Mouse (Mus musculus) layer of hippocampus, postnatal 10 days (tissue): Measurements from ENCODE around the gene Cfap126. TPM values are rescaled to one million over a fixed set of nuclear protein-coding genes. Genes with fewer than 3 reads are reported as not detected.

Experiments
- microRNA-seq, 2 experiments: library from miRNA; unstranded; fragments of <30 nt; microRNA quantifications; one replicate each; pipeline ENCODE4 v1.2.0; 2021
- total RNA-seq, 2 experiments: library from RNA; stranded (reverse); gene quantifications; 2 replicates each; pipeline ENCODE4 v1.2.3; 2021

Cfap126 gene
- total RNA-seq, 2 experiments from 2014 or later = 3.1 to 3.3 TPM

Small RNAs within 50 kb of the gene (microRNA-seq; reads per million reads assigned to microRNA genes)
- gene Gm27552 = 0 reads per million in 2 experiments
- gene Gm27844 = 0 reads per million in 2 experiments
- 1.6 to 3.1 reads per million in 2 experiments for gene Mir6546

Other genes with a start within 250 kb of the Cfap126 start
- gene Atf6, start 246.1 kb upstream of the Cfap126 start, total RNA-seq = 10 to 100 TPM; 22.6 to 23.1 TPM
- gene Gm26620, start 228.9 kb upstream of the Cfap126 start, total RNA-seq = under 1 TPM; 0.62 to 0.87 TPM
- gene Dusp12, start 228.4 kb upstream of the Cfap126 start, total RNA-seq = 10 to 100 TPM; 15.5 to 16.3 TPM
- gene Fcrlb, start 201.0 kb upstream of the Cfap126 start, total RNA-seq = under 1 TPM; 0.51 to 0.66 TPM
- not detected for gene Fcrla, start 186.3 kb upstream of the Cfap126 start, total RNA-seq
- 1 to 10 TPM; 2.5 to 4.3 TPM for gene Fcgr2b, start 137.4 kb upstream of the Cfap126 start, total RNA-seq
- gene Fcgr4, start 95.0 kb upstream of the Cfap126 start, total RNA-seq = not detected
- 10 to 100 TPM; 10.5 to 12.7 TPM for gene Fcgr3, start 49.0 kb upstream of the Cfap126 start, total RNA-seq
- 100 to 1,000 TPM; 223 to 233 TPM for gene Sdhc, start 36.7 kb downstream of the Cfap126 start, total RNA-seq
- not detected for gene Mpz, start 36.8 kb downstream of the Cfap126 start, total RNA-seq
- 10 to 100 TPM; 16.9 to 18.0 TPM for gene Pcp4l1, start 82.3 kb downstream of the Cfap126 start, total RNA-seq
- not detected for gene Nr1i3, start 100.1 kb downstream of the Cfap126 start, total RNA-seq
- gene Tomm40l, start 108.6 kb downstream of the Cfap126 start, total RNA-seq = 10 to 100 TPM; 65.5 to 66.3 TPM
- gene Apoa2, start 111.1 kb downstream of the Cfap126 start, total RNA-seq = 1 to 10 TPM; 2.1 to 4.6 TPM
- 10 to 100 TPM; 15.2 to 16.7 TPM for gene Fcer1g, start 120.4 kb downstream of the Cfap126 start, total RNA-seq
- gene Adamts4, start 136.5 kb downstream of the Cfap126 start, total RNA-seq = 1 to 10 TPM; 5.6 to 7.1 TPM
- gene Ndufs2, start 137.5 kb downstream of the Cfap126 start, total RNA-seq = 100 to 1,000 TPM; 235 to 249 TPM
- 10 to 100 TPM; 65.4 to 67.1 TPM for gene B4galt3, start 156.4 kb downstream of the Cfap126 start, total RNA-seq
- 10 to 100 TPM; 28.8 to 30.0 TPM for gene Ppox, start 167.3 kb downstream of the Cfap126 start, total RNA-seq
- gene Usp21, start 174.1 kb downstream of the Cfap126 start, total RNA-seq = 10 to 100 TPM; 49.0 to 57.3 TPM
- gene Ufc1, start 181.1 kb downstream of the Cfap126 start, total RNA-seq = 100 to 1,000 TPM; 102 to 114 TPM
- gene Dedd, start 215.2 kb downstream of the Cfap126 start, total RNA-seq = 10 to 100 TPM; 30.9 to 33.7 TPM
- gene Nit1, start 231.7 kb downstream of the Cfap126 start, total RNA-seq = 10 to 100 TPM; 37.7 to 42.8 TPM
- 100 to 1,000 TPM; 135 to 165 TPM for gene Pfdn2, start 231.8 kb downstream of the Cfap126 start, total RNA-seq
- gene Klhdc9, start 246.9 kb downstream of the Cfap126 start, total RNA-seq = 1 to 10 TPM; 6.3 to 8.6 TPM